Mouse (Mus musculus) right cerebral cortex, adult 18-20 months (tissue): ENCODE results near the gene Ctdsp2.

Experiments used
- DNase-seq: peaks from one replicate; pipeline ENCODE4 v3.0.0; 2022; ENCODE audit warnings: mixed read lengths

Gene Ctdsp2

GRCm38 (mm10) chr10:127048608-127049394 lies 70.3 kb downstream of the Ctdsp2 start:
- no peak for DNase-seq
